Mouse (Mus musculus) gastrocnemius, adult 8-10 months (tissue): ENCODE measurements around the gene Crebrf. TPM values are rescaled to one million over a fixed set of nuclear protein-coding genes. Genes with fewer than 3 reads are reported as not detected.

Experiments used
- DNase-seq, 2 experiments: peaks; one replicate each; pipeline ENCODE4 v3.0.0; 2022; ENCODE audit warnings: low spot score in 2 of 2
- total RNA-seq, 4 experiments: library from RNA; stranded (reverse); gene quantifications; 2 replicates each; pipeline ENCODE4 v1.2.4; 2022

Gene Crebrf
- total RNA-seq, 4 experiments from 2014 or later, result 40.9 to 48.0 (median 42.9) TPM

GRCm38 (mm10) chr17:26705463-26706359, 9.7 kb upstream of the Crebrf start:
- no peak for DNase-seq

GRCm38 (mm10) chr17:26707066-26707465, 8.4 kb upstream of the Crebrf start:
- DNase-seq, result no peak

- DNase-seq, result no peak
Observed at GRCm38 (mm10) chr17:26708499-26708898, 7.0 kb upstream of the Crebrf start.

- no peak for DNase-seq
Observed at GRCm38 (mm10) chr17:26708993-26709590, 6.4 kb upstream of the Crebrf start.

GRCm38 (mm10) chr17:26710049-26710448, 5.4 kb upstream of the Crebrf start:
- DNase-seq, result no peak

GRCm38 (mm10) chr17:26715916-26716717, 667 bp downstream of the Crebrf start:
- peak; percentile 93 to 96 for DNase-seq

- no peak for DNase-seq
Observed at GRCm38 (mm10) chr17:26717868-26718267, 2.4 kb downstream of the Crebrf start.

GRCm38 (mm10) chr17:26719405-26719804, 4.0 kb downstream of the Crebrf start:
- DNase-seq, result no peak

- DNase-seq, result no peak
Observed at GRCm38 (mm10) chr17:26721802-26722201, 6.4 kb downstream of the Crebrf start.

GRCm38 (mm10) chr17:26724790-26725189, 9.3 kb downstream of the Crebrf start:
- DNase-seq, result no peak

GRCm38 (mm10) chr17:26726674-26727073, 11.2 kb downstream of the Crebrf start:
- no peak for DNase-seq

- DNase-seq, result no peak
Observed at GRCm38 (mm10) chr17:26727110-26727755, 11.8 kb downstream of the Crebrf start.

- no peak for DNase-seq
Observed at GRCm38 (mm10) chr17:26742581-26742980, 27.1 kb downstream of the Crebrf start.

- no peak for DNase-seq
Observed at GRCm38 (mm10) chr17:26743294-26743693, 27.8 kb downstream of the Crebrf start.

- no peak for DNase-seq
Observed at GRCm38 (mm10) chr17:26749975-26750374, 34.5 kb downstream of the Crebrf start.

GRCm38 (mm10) chr17:26752297-26752696, 36.8 kb downstream of the Crebrf start:
- no peak for DNase-seq

- no peak for DNase-seq
Observed at GRCm38 (mm10) chr17:26753476-26753875, 38.0 kb downstream of the Crebrf start.

- DNase-seq, result no peak
Observed at GRCm38 (mm10) chr17:26767100-26767753, 51.8 kb downstream of the Crebrf start.

GRCm38 (mm10) chr17:26767754-26768124, 52.3 kb downstream of the Crebrf start:
- DNase-seq, result no peak

- no peak for DNase-seq
Observed at GRCm38 (mm10) chr17:26776211-26776610, 60.8 kb downstream of the Crebrf start.

GRCm38 (mm10) chr17:26778001-26778400, 62.6 kb downstream of the Crebrf start:
- DNase-seq, result no peak
